Mouse (Mus musculus): Measurements from ENCODE around the gene Ppfibp1. TPM values are rescaled to one million over a fixed set of nuclear protein-coding genes. Genes with fewer than 3 reads are reported as not detected.

Gene Ppfibp1
- polyA plus RNA-seq, 1 experiment: 15.5 TPM

DNA sequence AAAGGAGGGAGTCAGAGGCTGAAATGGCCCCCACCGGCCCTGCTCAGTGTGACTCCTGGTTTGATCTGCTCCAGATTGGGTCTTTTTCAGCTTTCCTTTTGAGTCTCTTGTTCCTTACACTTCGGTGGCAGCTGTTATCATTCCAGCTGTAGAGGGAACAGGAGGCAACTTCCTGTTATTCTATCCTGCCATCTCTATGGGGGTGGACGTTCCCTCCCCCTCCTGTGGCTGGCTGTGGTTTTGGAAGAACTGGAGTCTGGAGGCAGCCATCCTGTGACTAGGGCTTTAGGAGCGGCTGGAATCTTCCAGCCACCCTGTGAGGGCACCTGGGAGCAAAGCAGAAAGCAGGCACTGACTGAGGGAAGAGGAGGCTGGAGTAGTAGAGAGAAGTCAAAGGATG, 3.4 kb upstream of the Ppfibp1 start:
- Histone ChIP-seq H3K4me3 (replicated peaks; ENCODE audit: control insufficient read depth, low read depth, low read length) (no peak overlapping the region), H3K27ac (ENCODE audit: control insufficient read depth, insufficient read depth, low read depth, low read length, poor library complexity) (no peak overlapping the region), H3K4me1 (ENCODE audit: control insufficient read depth, insufficient read depth, low read length) (no peaks in the 10 kb centered on the region)
- 39% methylated on average over 4 of the region's 4 CpGs for WGBS
- TF ChIP-seq CTCF (IDR thresholded peaks at IDR 0.05; ENCODE audit: control insufficient read depth, insufficient read depth, low read length): no peak

DNA sequence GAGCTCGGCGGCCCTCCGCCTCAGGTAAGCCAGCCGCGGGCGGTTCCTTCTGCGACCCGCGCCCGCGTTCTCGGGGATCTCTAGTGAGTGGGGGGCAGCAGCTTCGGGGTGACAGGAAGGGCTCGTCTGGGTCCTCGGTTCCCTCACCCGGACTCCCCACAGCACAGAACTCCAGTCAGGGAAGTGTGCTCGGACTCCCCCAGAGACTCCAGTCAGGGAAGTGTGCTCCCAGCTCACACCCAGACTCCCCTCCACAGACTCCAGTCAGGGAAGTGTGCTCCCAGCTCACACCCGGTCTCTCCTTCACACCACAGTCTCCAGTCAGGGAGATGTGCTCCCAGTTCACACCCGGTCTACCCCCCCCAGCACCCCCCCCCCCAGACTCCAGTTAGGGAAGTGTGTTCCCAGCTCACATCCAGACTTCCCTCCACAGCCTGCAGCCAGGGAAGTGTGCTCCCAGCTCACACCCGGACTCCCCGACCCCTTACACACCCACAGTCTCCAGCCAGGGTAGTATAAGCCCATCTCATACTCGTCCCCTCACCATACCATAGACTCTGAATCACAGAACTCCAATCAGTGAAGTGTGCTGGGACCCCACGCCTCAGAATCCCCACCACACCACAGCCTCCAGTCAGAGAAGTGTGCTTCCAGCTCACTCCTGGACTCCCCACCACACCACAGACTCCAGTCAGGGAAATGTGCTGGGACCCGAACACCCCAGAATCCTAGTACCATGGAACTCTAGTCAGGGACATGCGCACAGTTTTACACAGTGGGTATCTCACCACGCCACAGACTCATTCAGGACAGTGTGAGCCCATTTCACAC, 588 bp downstream of the Ppfibp1 start:
- Histone ChIP-seq H3K4me3 (replicated peaks; ENCODE audit: control insufficient read depth, low read depth, low read length) (peak overlapping the region; percentile 88), H3K4me1 (ENCODE audit: control insufficient read depth, insufficient read depth, low read length) (no peaks in the 10 kb centered on the region), H3K27ac (ENCODE audit: control insufficient read depth, insufficient read depth, low read depth, low read length, poor library complexity) (peak overlapping the region; percentile 65; the same call in 1 of the 2 replicates)
- WGBS: 15% methylated on average over 24 of the region's 26 CpGs
- TF ChIP-seq POLR2A (IDR thresholded peaks at IDR 0.05; ENCODE audit: borderline replicate concordance, control insufficient read depth, low read depth, low read length) (no peak), CTCF (IDR thresholded peaks at IDR 0.05; ENCODE audit: control insufficient read depth, insufficient read depth, low read length) (no peak)

DNA sequence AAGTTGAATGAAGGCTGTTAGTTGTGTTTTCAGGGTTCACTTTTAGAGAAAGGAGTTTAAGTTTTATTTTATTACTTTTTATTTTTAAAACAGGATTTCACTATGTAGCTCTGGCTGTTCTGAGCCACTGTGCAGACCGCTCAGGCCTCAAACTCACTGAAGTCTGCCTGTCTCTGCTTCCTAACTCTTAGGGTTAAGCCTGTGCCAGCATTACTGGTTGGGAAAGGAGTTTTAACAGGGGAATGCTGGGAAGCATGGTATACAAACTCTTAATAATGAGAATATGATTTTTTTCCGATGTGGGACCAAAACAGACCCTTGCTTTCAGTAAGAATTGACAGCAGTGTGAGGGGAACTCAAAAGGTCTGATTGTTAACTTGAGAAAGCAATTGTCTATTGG, 1.9 kb downstream of the Ppfibp1 start:
- H3K4me3 ChIP-seq (replicated peaks; ENCODE audit: control insufficient read depth, low read depth, low read length): no peak overlapping the region
- no peak overlapping the region for H3K27ac ChIP-seq (ENCODE audit: control insufficient read depth, insufficient read depth, low read depth, low read length, poor library complexity)
- H3K4me1 ChIP-seq (ENCODE audit: control insufficient read depth, insufficient read depth, low read length): no peaks in the 10 kb centered on the region
- TF ChIP-seq CTCF (IDR thresholded peaks at IDR 0.05; ENCODE audit: control insufficient read depth, insufficient read depth, low read length): no peak
- WGBS: 75% methylated on average over 2 of the region's 2 CpGs

DNA sequence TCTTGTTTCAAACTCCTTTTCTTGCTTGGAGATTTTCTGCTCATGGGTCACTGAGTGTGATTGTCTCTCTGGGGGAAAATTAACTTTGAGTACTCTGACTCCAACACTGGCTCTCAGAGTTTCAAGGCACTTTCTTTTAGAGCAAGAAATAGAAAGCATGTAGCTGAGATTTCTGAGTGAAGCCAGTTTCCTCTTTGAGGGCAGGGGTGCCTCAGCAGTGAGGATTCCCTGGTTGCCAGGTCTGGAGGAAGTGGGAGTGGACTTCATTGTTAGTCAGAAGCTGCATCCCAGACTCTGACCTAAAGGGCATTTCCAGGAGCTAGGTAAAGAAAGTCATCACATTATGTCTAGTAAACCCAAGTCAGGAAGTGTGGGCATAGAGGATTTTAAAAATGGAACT, 2.3 kb downstream of the Ppfibp1 start:
- no peak overlapping the region for H3K27ac ChIP-seq (ENCODE audit: control insufficient read depth, insufficient read depth, low read depth, low read length, poor library complexity)
- TF ChIP-seq POLR2A (IDR thresholded peaks at IDR 0.05; ENCODE audit: borderline replicate concordance, control insufficient read depth, low read depth, low read length) (no peak), CTCF (IDR thresholded peaks at IDR 0.05; ENCODE audit: control insufficient read depth, insufficient read depth, low read length) (no peak)

DNA sequence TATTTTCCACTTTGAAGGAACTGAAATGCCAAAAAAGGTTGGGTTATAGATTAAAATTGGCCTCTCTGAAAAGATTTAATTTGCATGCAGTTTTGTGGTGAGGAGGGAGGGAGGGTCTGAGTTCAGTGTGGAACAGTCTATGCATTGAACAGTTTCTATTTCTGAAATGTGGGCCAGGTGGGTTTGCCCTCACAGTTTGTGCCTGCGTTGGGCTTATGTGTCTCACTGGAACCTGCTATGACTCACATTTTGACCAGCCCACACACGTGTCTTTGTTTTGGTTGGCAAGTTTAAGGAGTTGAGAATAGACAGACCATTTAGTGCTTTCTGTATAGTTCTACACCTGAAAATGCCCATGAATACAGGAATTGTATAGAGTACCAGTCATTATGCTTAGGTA, 5.6 kb downstream of the Ppfibp1 start:
- Histone ChIP-seq H3K4me3 (replicated peaks; ENCODE audit: control insufficient read depth, low read depth, low read length) (no peak overlapping the region), H3K27ac (ENCODE audit: control insufficient read depth, insufficient read depth, low read depth, low read length, poor library complexity) (no peak overlapping the region), H3K4me1 (ENCODE audit: control insufficient read depth, insufficient read depth, low read length) (no peaks in the 10 kb centered on the region)
- TF ChIP-seq CTCF (IDR thresholded peaks at IDR 0.05; ENCODE audit: control insufficient read depth, insufficient read depth, low read length) (no peak), POLR2A (IDR thresholded peaks at IDR 0.05; ENCODE audit: borderline replicate concordance, control insufficient read depth, low read depth, low read length) (no peak)
- 69% methylated on average over 2 of the region's 2 CpGs for WGBS

More for the DNA sequence above, 2.3 kb downstream of the Ppfibp1 start:
- Histone ChIP-seq H3K4me1 (ENCODE audit: control insufficient read depth, insufficient read depth, low read length) (no peaks in the 10 kb centered on the region), H3K4me3 (replicated peaks; ENCODE audit: control insufficient read depth, low read depth, low read length) (no peak overlapping the region)

DNA sequence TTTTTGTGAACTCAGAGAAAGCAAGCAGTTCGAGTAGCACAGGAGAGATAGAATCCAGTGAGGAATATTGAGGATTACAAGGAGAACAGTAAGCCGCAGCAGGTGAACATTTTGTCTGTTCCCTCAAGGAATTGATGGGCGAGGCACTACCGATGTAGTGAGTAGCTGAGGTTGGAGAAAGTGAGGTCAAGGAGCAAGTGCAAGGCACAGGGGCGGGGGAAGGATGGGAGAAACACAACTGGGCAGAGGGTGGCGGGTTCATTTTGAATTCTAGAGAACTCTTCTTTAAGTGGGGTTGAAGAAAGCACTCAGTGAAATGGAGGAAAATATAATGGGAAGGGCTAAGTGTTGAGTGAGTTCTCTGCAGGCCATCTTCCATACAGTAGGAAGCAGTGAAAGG, 10.4 kb downstream of the Ppfibp1 start:
- H3K4me1 ChIP-seq (ENCODE audit: control insufficient read depth, insufficient read depth, low read length): no peaks in the 10 kb centered on the region
- H3K4me3 ChIP-seq (replicated peaks; ENCODE audit: control insufficient read depth, low read depth, low read length): no peak overlapping the region
- WGBS: 85% methylated on average over 6 of the region's 6 CpGs
- TF ChIP-seq CTCF (IDR thresholded peaks at IDR 0.05; ENCODE audit: control insufficient read depth, insufficient read depth, low read length): no peak
- TF ChIP-seq POLR2A (IDR thresholded peaks at IDR 0.05; ENCODE audit: borderline replicate concordance, control insufficient read depth, low read depth, low read length): no peak
- no peak overlapping the region for H3K27ac ChIP-seq (ENCODE audit: control insufficient read depth, insufficient read depth, low read depth, low read length, poor library complexity)

DNA sequence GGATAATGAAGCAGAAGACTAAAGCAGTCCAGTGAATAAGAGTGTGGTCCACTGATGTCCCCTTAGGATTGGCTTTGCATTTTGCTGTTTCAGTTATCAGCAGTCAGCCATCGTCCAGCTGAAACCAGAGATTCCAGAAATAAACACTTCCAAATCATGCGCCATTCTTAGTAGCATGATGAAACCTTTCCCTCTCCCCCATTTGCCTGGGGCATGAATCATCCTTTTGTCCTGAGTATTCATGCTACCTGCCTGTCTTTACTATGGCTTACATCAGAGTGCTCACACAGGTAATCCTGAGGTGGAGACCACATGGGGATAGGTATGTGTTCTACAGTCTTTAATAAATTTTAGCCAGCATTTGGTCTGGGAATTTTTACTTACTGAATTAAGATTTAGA, 11.4 kb downstream of the Ppfibp1 start:
- H3K4me1 ChIP-seq (ENCODE audit: control insufficient read depth, insufficient read depth, low read length): no peaks in the 10 kb centered on the region

DNA sequence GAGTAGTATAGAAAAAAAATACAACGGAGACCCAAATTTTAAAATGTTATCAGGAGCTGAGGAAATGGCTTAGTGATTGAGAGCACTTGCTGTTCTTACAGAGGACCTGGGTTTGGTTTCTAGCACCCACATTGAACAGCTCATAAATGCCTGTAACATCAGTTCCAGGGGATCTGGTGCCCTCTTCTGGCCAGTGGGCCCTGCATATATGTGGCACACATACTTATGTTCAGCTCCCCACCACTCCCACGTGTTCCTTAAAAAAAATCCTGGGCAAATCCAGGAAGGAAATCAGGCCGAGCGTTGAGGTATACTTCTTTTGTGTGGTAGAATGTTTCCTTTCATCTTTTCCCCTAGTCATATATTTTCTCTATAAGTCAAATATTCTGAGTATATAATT, 13.6 kb downstream of the Ppfibp1 start:
- Histone ChIP-seq H3K4me3 (replicated peaks; ENCODE audit: control insufficient read depth, low read depth, low read length) (no peak overlapping the region), H3K27ac (ENCODE audit: control insufficient read depth, insufficient read depth, low read depth, low read length, poor library complexity) (no peak overlapping the region), H3K4me1 (ENCODE audit: control insufficient read depth, insufficient read depth, low read length) (no peaks in the 10 kb centered on the region)
- WGBS: 88% methylated on average over 4 of the region's 4 CpGs
- TF ChIP-seq POLR2A (IDR thresholded peaks at IDR 0.05; ENCODE audit: borderline replicate concordance, control insufficient read depth, low read depth, low read length) (no peak), CTCF (IDR thresholded peaks at IDR 0.05; ENCODE audit: control insufficient read depth, insufficient read depth, low read length) (no peak)

More for the DNA sequence above, 11.4 kb downstream of the Ppfibp1 start:
- 70% methylated on average over 2 of the region's 2 CpGs for WGBS
- Histone ChIP-seq H3K4me3 (replicated peaks; ENCODE audit: control insufficient read depth, low read depth, low read length) (no peak overlapping the region), H3K27ac (ENCODE audit: control insufficient read depth, insufficient read depth, low read depth, low read length, poor library complexity) (no peak overlapping the region)
- no peak for TF ChIP-seq POLR2A (IDR thresholded peaks at IDR 0.05; ENCODE audit: borderline replicate concordance, control insufficient read depth, low read depth, low read length)
- no peak for TF ChIP-seq CTCF (IDR thresholded peaks at IDR 0.05; ENCODE audit: control insufficient read depth, insufficient read depth, low read length)

DNA sequence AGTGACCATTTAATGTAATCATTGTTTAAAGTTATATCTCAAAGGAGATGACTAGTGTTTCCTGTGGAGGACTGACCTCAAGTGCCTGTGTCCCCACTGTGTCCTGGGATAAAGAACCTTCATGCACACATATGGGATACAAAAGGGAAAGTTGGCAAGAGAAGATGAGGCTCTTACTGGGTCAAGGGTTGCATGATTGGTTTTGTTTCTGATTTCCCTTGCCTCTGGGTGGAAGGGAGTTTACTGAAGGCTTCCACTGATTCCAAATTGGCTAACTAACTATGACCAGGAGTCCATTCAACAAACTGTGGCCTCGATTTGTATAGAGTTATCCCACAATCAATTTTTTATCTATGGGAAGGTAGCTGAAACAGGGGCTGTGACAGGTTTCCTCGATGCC, 15.3 kb downstream of the Ppfibp1 start:
- TF ChIP-seq POLR2A (IDR thresholded peaks at IDR 0.05; ENCODE audit: borderline replicate concordance, control insufficient read depth, low read depth, low read length): no peak
- TF ChIP-seq CTCF (IDR thresholded peaks at IDR 0.05; ENCODE audit: control insufficient read depth, insufficient read depth, low read length): no peak
- H3K4me3 ChIP-seq (replicated peaks; ENCODE audit: control insufficient read depth, low read depth, low read length): no peak overlapping the region
- no peak overlapping the region for H3K27ac ChIP-seq (ENCODE audit: control insufficient read depth, insufficient read depth, low read depth, low read length, poor library complexity)
- 71% methylated on average over 2 of the region's 2 CpGs for WGBS
- no peaks in the 10 kb centered on the region; the same call in 1 of the 2 replicates for H3K4me1 ChIP-seq (ENCODE audit: control insufficient read depth, insufficient read depth, low read length)
